Mouse (Mus musculus) limb, embryonic 14.5 days (tissue): ENCODE measurements around the gene H13. TPM values are rescaled to one million over a fixed set of nuclear protein-coding genes. Genes with fewer than 3 reads are reported as not detected.

ENCODE experiments used
- ATAC-seq: fragments of 200-750 bp; cut with Nextera tagmentation; 2 replicates; pipeline ENCODE4 v1.8.0; 2017; ENCODE audit warnings: low read depth, moderate number of reproducible peaks, moderate TSS enrichment; ENCODE audit not compliant: low FRiP score
- DNase-seq: peaks from one replicate; pipeline ENCODE4 v3.0.0-alpha.2; 2015; ENCODE audit warnings: low spot score
- H3K27ac ChIP-seq: fragments of 300-500 bp; sonication (generic); replicated peaks from 2 replicates; pipeline ENCODE4 v1.5.1; 2014; ENCODE audit warnings: low read depth, mild to moderate bottlenecking, low read length, moderate library complexity, mixed read lengths
- H3K27me3 ChIP-seq: fragments of 300-500 bp; sonication (generic); 2 replicates; pipeline ENCODE4 v1.6.1; 2014; ENCODE audit warnings: low read length, mixed read lengths; ENCODE audit not compliant: control insufficient read depth, insufficient read depth
- H3K36me3 ChIP-seq: fragments of 300-500 bp; sonication (generic); 2 replicates; pipeline ENCODE4 v1.6.1; 2014; ENCODE audit warnings: mild to moderate bottlenecking, low read length, moderate library complexity, mixed read lengths; ENCODE audit not compliant: control insufficient read depth, insufficient read depth
- H3K4me1 ChIP-seq: fragments of 300-500 bp; sonication (generic); 2 replicates; pipeline ENCODE4 v1.6.1; 2014; ENCODE audit warnings: antibody characterized with exemption, low read length, mixed read lengths; ENCODE audit not compliant: control insufficient read depth, insufficient read depth
- H3K4me2 ChIP-seq: fragments of 300-500 bp; sonication (generic); replicated peaks from 2 replicates; pipeline ENCODE4 v1.6.1; 2014; ENCODE audit warnings: low read depth, mild to moderate bottlenecking, low read length, moderate library complexity; ENCODE audit not compliant: severe bottlenecking
- H3K4me3 ChIP-seq: fragments of 300-500 bp; sonication (generic); replicated peaks from 2 replicates; pipeline ENCODE4 v1.5.1; 2014; ENCODE audit warnings: low read length
- H3K9ac ChIP-seq: fragments of 300-500 bp; sonication (generic); 2 replicates; pipeline ENCODE4 v1.6.1; 2014; ENCODE audit warnings: mild to moderate bottlenecking, low read depth, low read length, moderate library complexity; ENCODE audit not compliant: severe bottlenecking
- H3K9me3 ChIP-seq: fragments of 300-500 bp; sonication (generic); 2 replicates; pipeline ENCODE4 v1.6.1; 2016; ENCODE audit warnings: low read length; ENCODE audit not compliant: control insufficient read depth
- POLR2A ChIP-seq: fragments of 200-500 bp; IDR thresholded peaks from 2 replicates; pipeline ENCODE4 v1.8.0; 2012; ENCODE audit warnings: inconsistent platforms, mild to moderate bottlenecking, moderate library complexity, borderline replicate concordance; ENCODE audit not compliant: insufficient read depth, insufficient read length; ENCODE audit errors: extremely low read depth
- WGBS: fragments of 180-500 bp; shearing (Covaris S2); extraction: QIAGEN DNeasy Blood & Tissue Kit; methylation state at CpG from one replicate; pipeline ENCODE4 v1.1.7; 2014; 5-methylcytosine and 5-hydroxymethylcytosine counted together
- polyA plus RNA-seq, 2 experiments: library from polyadenylated mRNA; depleted of rRNA in 1 of 2; stranded (reverse) in 1 of 2; unstranded in 1 of 2; fragments of >200 nt; fragmentation: Nextera tagmentation in 1 of 2; extraction: Ambion mirVana in 1 of 2; gene quantifications; 2 replicates each; pipeline versions ENCODE4 v1.2.1 to v1.2.3; 2012 to 2014

The H13 gene
- polyA plus RNA-seq, 2 experiments: 148 to 151 TPM

- Histone ChIP-seq H3K4me2 (peak overlapping the region; percentile 91), H3K36me3 (peaks cover 11% of the 10 kb centered on the region; the same call in 1 of the 2 replicates), H3K4me1 (peaks cover 22% of the 10 kb centered on the region), H3K9me3 (no peaks in the 10 kb centered on the region), H3K9ac (peak overlapping the region; percentile 28; the same call in 1 of the 2 replicates), H3K27ac (peak overlapping the region; percentile 93), H3K4me3 (peak overlapping the region; percentile 88), H3K27me3 (no peaks in the 10 kb centered on the region)
- no peak for TF ChIP-seq POLR2A
- ATAC-seq (no peak), DNase-seq (no peak)
- 9% methylated on average over 10 of the region's 10 CpGs for WGBS
Measured at GRCm38 (mm10) chr2:152734501-152734900, 65.2 kb downstream of the H13 start.

GRCm38 (mm10) chr2:152734984-152735383 is 65.7 kb downstream of the H13 start:
- ATAC-seq (peak; percentile 81), DNase-seq (peak; percentile 98)
- Histone ChIP-seq H3K4me3 (peak overlapping the region; percentile 88), H3K36me3 (peaks cover 11% of the 10 kb centered on the region; the same call in 1 of the 2 replicates), H3K4me2 (peak overlapping the region; percentile 91), H3K27ac (peak overlapping the region; percentile 93), H3K27me3 (no peaks in the 10 kb centered on the region), H3K9me3 (no peaks in the 10 kb centered on the region), H3K9ac (peak overlapping the region; percentile 92; the same call in 1 of the 2 replicates), H3K4me1 (peaks cover 22% of the 10 kb centered on the region)
- 4% methylated on average over 28 of the region's 28 CpGs for WGBS
- no peak for TF ChIP-seq POLR2A

- peak; percentile 99; the same call in 1 of the 2 replicates for TF ChIP-seq POLR2A
- Histone ChIP-seq H3K4me1 (peaks cover 27% of the 10 kb centered on the region), H3K27me3 (no peaks in the 10 kb centered on the region), H3K9me3 (no peaks in the 10 kb centered on the region), H3K4me2 (peak within 1 kb of the TSS; percentile 91), H3K9ac (peak within 1 kb of the TSS; percentile 92), H3K27ac (peak within 1 kb of the TSS; percentile 93), H3K36me3 (peaks cover 11% of the 10 kb centered on the region; the same call in 1 of the 2 replicates), H3K4me3 (peak within 1 kb of the TSS; percentile 88)
- 1% methylated on average over 28 of the region's 28 CpGs for WGBS
- DNase-seq: peak; percentile 99
- peak; percentile 77 for ATAC-seq
Measured at GRCm38 (mm10) chr2:152736090-152736601, 66.9 kb downstream of the H13 start, which contains the start of gene Id1. Gene Id1, plus strand, starts transcription at chr2:152736251.

- peaks cover 33% of the 10 kb centered on the region for H3K4me1 ChIP-seq
- H3K4me2 ChIP-seq: peak overlapping the region; percentile 91
- no peak for TF ChIP-seq POLR2A
- ATAC-seq (no peak), DNase-seq (peak; percentile 16)
- H3K4me3 ChIP-seq: peak overlapping the region; percentile 88
- H3K9ac ChIP-seq: peak overlapping the region; percentile 92
- H3K36me3 ChIP-seq: peaks cover 11% of the 10 kb centered on the region; the same call in 1 of the 2 replicates
- H3K9me3 ChIP-seq: no peaks in the 10 kb centered on the region
- H3K27me3 ChIP-seq: no peaks in the 10 kb centered on the region
- WGBS: 0% methylated on average over 22 of the region's 22 CpGs
- H3K27ac ChIP-seq: peak overlapping the region; percentile 93
Measured at GRCm38 (mm10) chr2:152736748-152737147, 67.5 kb downstream of the H13 start.

- peaks cover 41% of the 10 kb centered on the region for H3K4me1 ChIP-seq
- peak; percentile 17 for DNase-seq
- H3K27me3 ChIP-seq: no peaks in the 10 kb centered on the region
- ATAC-seq: no peak
- peak overlapping the region; percentile 88 for H3K4me3 ChIP-seq
- peak overlapping the region; percentile 92 for H3K9ac ChIP-seq
- peak overlapping the region; percentile 93 for H3K27ac ChIP-seq
- no peaks in the 10 kb centered on the region for H3K9me3 ChIP-seq
- H3K36me3 ChIP-seq: peaks cover 11% of the 10 kb centered on the region; the same call in 1 of the 2 replicates
- TF ChIP-seq POLR2A: peak; percentile 10; the same call in 1 of the 2 replicates
- WGBS: 3% methylated on average over 10 of the region's 10 CpGs
- H3K4me2 ChIP-seq: peak overlapping the region; percentile 91
Measured at GRCm38 (mm10) chr2:152737306-152738221, 68.3 kb downstream of the H13 start.
